Mouse (Mus musculus) adrenal gland, adult 2 months (tissue): Measurements from ENCODE around the gene Trim3. TPM values are rescaled to one million over a fixed set of nuclear protein-coding genes. Genes with fewer than 3 reads are reported as not detected.

Experiments used
- DNase-seq: peaks from one replicate; pipeline ENCODE4 v3.0.0; 2021
- polyA plus RNA-seq: library from polyadenylated mRNA; depleted of rRNA; stranded (reverse); fragments of >200 nt; gene quantifications from 2 replicates; pipeline ENCODE4 v1.2.3, GENCODE M21; 2012; rRNA removed
- total RNA-seq, 2 experiments: library from RNA; stranded (reverse); gene quantifications; 2 replicates each; pipeline ENCODE4 v1.2.3; 2021

Trim3 gene
- total and polyA plus RNA-seq, 3 experiments, result 24.2 to 36.2 (median 33.8) TPM

GRCm38 (mm10) chr7:105557671-105558070 lies 75.7 kb downstream of the Trim3 start:
- DNase-seq, result no peak

DNA sequence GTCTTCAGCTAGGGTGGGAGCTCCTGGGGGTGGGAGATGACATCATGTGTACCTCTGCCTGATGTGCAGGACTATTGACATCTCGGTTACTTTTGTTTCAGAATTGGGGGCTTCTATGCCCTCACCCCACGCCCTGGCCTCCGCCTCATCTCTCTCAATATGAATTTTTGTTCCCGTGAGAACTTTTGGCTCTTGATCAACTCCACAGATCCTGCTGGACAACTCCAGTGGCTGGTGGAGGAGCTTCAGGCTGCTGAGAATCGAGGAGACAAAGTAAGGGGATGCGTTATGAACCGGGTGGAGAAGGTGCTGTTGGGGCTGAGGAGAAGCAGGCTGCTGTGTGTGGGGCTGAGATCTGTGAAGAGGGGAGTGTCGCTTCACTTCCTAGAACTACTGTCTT lies 77.0 kb downstream of the Trim3 start:
- DNase-seq, result no peak

- DNase-seq, result no peak
Observed at GRCm38 (mm10) chr7:105555571-105555970, 77.8 kb downstream of the Trim3 start.

Other genes with a start within 250 kb of the Trim3 start
- gene Fam160a2, start 233.5 kb downstream of the Trim3 start, total RNA-seq, result 10 to 100 TPM; 18.5 to 25.5 TPM
- 50.5 and 54.7 TPM in 2 replicates for gene Fam160a2, start 233.5 kb downstream of the Trim3 start, polyA plus RNA-seq
- gene Cnga4, start 229.0 kb downstream of the Trim3 start, total RNA-seq, result not detected
- gene Cnga4, start 229.0 kb downstream of the Trim3 start, polyA plus RNA-seq, result 0.13 and 0.26 TPM in 2 replicates
- not detected for gene Cckbr, start 207.8 kb downstream of the Trim3 start, total RNA-seq
- gene Cckbr, start 207.8 kb downstream of the Trim3 start, polyA plus RNA-seq, result 0.04 and 0.10 TPM in 2 replicates
- gene Cavin3, start 151.3 kb downstream of the Trim3 start, total RNA-seq, result 10 to 100 TPM; 71.0 to 90.9 TPM
- 158 and 163 TPM in 2 replicates for gene Cavin3, start 151.3 kb downstream of the Trim3 start, polyA plus RNA-seq
- 10 to 100 TPM; 56.2 to 68.5 TPM for gene Smpd1, start 79.2 kb downstream of the Trim3 start, total RNA-seq
- gene Smpd1, start 79.2 kb downstream of the Trim3 start, polyA plus RNA-seq, result 74.0 and 75.4 TPM in 2 replicates
- gene Apbb1, start 51.9 kb downstream of the Trim3 start, total RNA-seq, result 10 to 100 TPM; 12.0 to 22.4 TPM
- gene Apbb1, start 51.9 kb downstream of the Trim3 start, polyA plus RNA-seq, result 49.1 and 61.8 TPM in 2 replicates
- 1 to 10 TPM in 1 of 2 experiments, under 1 TPM in 1; 0.52 to 7.0 TPM for gene Hpx, start 33.4 kb downstream of the Trim3 start, total RNA-seq
- 0.25 and 2.0 TPM in 2 replicates for gene Hpx, start 33.4 kb downstream of the Trim3 start, polyA plus RNA-seq
- gene Timm10b, start 6.5 kb upstream of the Trim3 start, total RNA-seq, result 100 to 1,000 TPM; 110 to 128 TPM
- 120 and 145 TPM in 2 replicates for gene Timm10b, start 6.5 kb upstream of the Trim3 start, polyA plus RNA-seq
- gene Arfip2, start 6.8 kb upstream of the Trim3 start, total RNA-seq, result 10 to 100 TPM; 55.5 to 65.4 TPM
- gene Arfip2, start 6.8 kb upstream of the Trim3 start, polyA plus RNA-seq, result 68.3 and 76.9 TPM in 2 replicates
- gene Gm45799, start 7.0 kb upstream of the Trim3 start, total RNA-seq, result 1 to 10 TPM; 7.4 to 8.9 TPM
- gene Gm45799, start 7.0 kb upstream of the Trim3 start, polyA plus RNA-seq, result 562 and 695 TPM in 2 replicates
- gene Dnhd1, start 17.3 kb upstream of the Trim3 start, total RNA-seq, result 1 to 10 TPM; 2.3 to 2.7 TPM
- gene Dnhd1, start 17.3 kb upstream of the Trim3 start, polyA plus RNA-seq, result 1.3 and 1.5 TPM in 2 replicates
- gene Ilk, start 103.0 kb upstream of the Trim3 start, total RNA-seq, result 100 to 1,000 TPM; 139 to 166 TPM
- gene Ilk, start 103.0 kb upstream of the Trim3 start, polyA plus RNA-seq, result 82.1 and 87.8 TPM in 2 replicates
- gene Rrp8, start 103.8 kb upstream of the Trim3 start, total RNA-seq, result 10 to 100 TPM; 14.8 to 17.6 TPM
- 7.9 and 9.2 TPM in 2 replicates for gene Rrp8, start 103.8 kb upstream of the Trim3 start, polyA plus RNA-seq
- 100 to 1,000 TPM; 231 to 239 TPM for gene Taf10, start 110.8 kb upstream of the Trim3 start, total RNA-seq
- 639 and 733 TPM in 2 replicates for gene Taf10, start 110.8 kb upstream of the Trim3 start, polyA plus RNA-seq
- gene Tpp1, start 118.7 kb upstream of the Trim3 start, total RNA-seq, result 100 to 1,000 TPM; 113 to 129 TPM
- gene Tpp1, start 118.7 kb upstream of the Trim3 start, polyA plus RNA-seq, result 200 and 305 TPM in 2 replicates
- 1 to 10 TPM; 4.4 to 8.2 TPM for gene Dchs1, start 154.1 kb upstream of the Trim3 start, total RNA-seq
- 8.2 and 9.5 TPM in 2 replicates for gene Dchs1, start 154.1 kb upstream of the Trim3 start, polyA plus RNA-seq
- gene Mrpl17, start 177.5 kb upstream of the Trim3 start, total RNA-seq, result 100 to 1,000 TPM; 176 to 221 TPM
- gene Mrpl17, start 177.5 kb upstream of the Trim3 start, polyA plus RNA-seq, result 252 and 278 TPM in 2 replicates